Mouse (Mus musculus): ENCODE data around the gene Chd1l. TPM values are rescaled to one million over a fixed set of nuclear protein-coding genes. Genes with fewer than 3 reads are reported as not detected.

Chd1l gene
- total and polyA plus RNA-seq, 3 experiments = 4.6 to 10.5 (median 9.8) TPM

DNA sequence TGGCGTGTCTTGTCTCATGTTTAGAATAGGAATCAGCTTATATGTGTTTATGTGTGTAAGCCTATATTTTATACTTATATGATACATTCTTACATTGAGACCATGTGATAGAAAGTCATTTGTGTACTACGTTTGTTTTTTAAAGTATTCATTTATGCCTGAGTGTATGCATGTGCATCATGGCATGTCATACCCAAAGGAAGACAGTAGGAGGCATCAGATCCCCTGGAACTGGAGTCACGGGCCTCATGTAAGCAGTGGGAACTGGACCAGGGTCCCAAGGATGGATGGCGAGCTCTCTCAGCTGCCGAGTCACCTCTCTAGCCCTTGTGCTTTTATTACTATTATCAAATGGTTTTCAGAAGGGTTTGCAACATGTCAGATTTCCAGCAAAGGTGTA is 74.3 kb downstream of the Chd1l start:
- H3K27ac ChIP-seq = no peak overlapping the region
- 86% methylated on average over 5 of the region's 5 CpGs for WGBS
- no peaks in the 10 kb centered on the region for H3K36me3 ChIP-seq (ENCODE audit: control insufficient read depth, insufficient read depth, low read length)
- intact Hi-C loops (cut with DNase I) = no loop called here
- no peaks in the 10 kb centered on the region for H3K79me2 ChIP-seq (replicated peaks; ENCODE audit: control insufficient read depth, insufficient read depth, low read length)
- DNase-seq = no peak
- H3K4me3 ChIP-seq = no peak overlapping the region
- no peaks in the 10 kb centered on the region for H3K4me1 ChIP-seq (ENCODE audit: control insufficient read depth, insufficient read depth, low read length)
- TF ChIP-seq POLR2A (IDR thresholded peaks at IDR 0.05; ENCODE audit: insufficient read depth, low read depth, low read length) = no peak
- no peak for TF ChIP-seq CTCF (IDR thresholded peaks at IDR 0.05)
- TF ChIP-seq EP300 (IDR thresholded peaks at IDR 0.05; ENCODE audit: insufficient read depth, low read depth, low read length) = no peak
- no peak overlapping the region for H3K9ac ChIP-seq (ENCODE audit: low read depth, low read length)
- no peaks in the 10 kb centered on the region for H3K27me3 ChIP-seq (ENCODE audit: control insufficient read depth, insufficient read depth, low read length)

DNA sequence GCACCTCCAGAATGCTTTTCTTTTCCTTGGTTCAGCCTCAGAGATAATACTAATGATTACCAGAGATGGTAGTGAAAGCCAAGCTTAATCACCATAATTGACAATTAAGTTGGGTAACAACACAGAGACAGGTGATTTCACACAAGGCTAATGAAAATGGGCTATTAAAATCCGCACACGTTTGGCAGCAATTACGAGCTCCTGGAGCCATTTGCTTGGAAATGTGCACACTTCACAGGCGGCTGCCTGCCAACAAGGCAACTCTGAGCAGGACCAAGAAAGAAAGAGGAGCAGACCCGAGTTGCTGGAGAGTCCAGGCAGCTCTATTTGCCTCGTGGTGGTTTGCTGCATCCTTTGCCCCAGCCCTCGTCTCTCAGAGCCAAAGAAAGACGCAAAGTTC is 84.5 kb downstream of the Chd1l start:
- H3K27me3 ChIP-seq (ENCODE audit: control insufficient read depth, insufficient read depth, low read length) = no peaks in the 10 kb centered on the region
- H3K36me3 ChIP-seq (ENCODE audit: control insufficient read depth, insufficient read depth, low read length) = no peaks in the 10 kb centered on the region
- WGBS = 80% methylated on average over 8 of the region's 8 CpGs
- intact Hi-C loops (cut with DNase I) = no loop called here
- H3K4me3 ChIP-seq = no peak overlapping the region
- no peak overlapping the region for H3K9ac ChIP-seq (ENCODE audit: low read depth, low read length)
- TF ChIP-seq CTCF (IDR thresholded peaks at IDR 0.05) (no peak), EP300 (IDR thresholded peaks at IDR 0.05; ENCODE audit: insufficient read depth, low read depth, low read length) (no peak), POLR2A (IDR thresholded peaks at IDR 0.05; ENCODE audit: insufficient read depth, low read depth, low read length) (no peak)
- H3K27ac ChIP-seq = no peak overlapping the region
- DNase-seq = no peak
- no peaks in the 10 kb centered on the region for H3K79me2 ChIP-seq (replicated peaks; ENCODE audit: control insufficient read depth, insufficient read depth, low read length)
- no peaks in the 10 kb centered on the region for H3K4me1 ChIP-seq (ENCODE audit: control insufficient read depth, insufficient read depth, low read length)

DNA sequence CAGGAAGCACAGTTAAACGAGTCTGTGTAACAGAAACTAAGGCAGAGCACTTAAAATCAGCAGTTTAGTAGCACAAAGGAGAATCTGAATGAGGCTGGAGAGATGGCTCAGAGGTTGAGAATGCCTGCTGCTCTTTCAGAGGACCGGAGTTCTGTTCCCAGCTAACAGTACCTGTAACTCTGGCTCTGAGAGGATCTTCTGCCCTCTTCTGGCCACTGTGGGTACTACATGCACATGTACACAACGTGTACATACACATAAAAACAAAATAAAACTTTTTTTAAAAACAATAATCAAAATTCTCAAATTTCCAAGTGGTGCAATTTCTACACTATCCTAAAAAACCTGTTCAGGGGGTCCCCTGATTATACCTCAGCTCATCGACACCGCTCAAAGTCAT is 85.2 kb downstream of the Chd1l start:
- Histone ChIP-seq H3K9ac (ENCODE audit: low read depth, low read length) (no peak overlapping the region), H3K4me3 (no peak overlapping the region), H3K79me2 (replicated peaks; ENCODE audit: control insufficient read depth, insufficient read depth, low read length) (no peaks in the 10 kb centered on the region), H3K27me3 (ENCODE audit: control insufficient read depth, insufficient read depth, low read length) (no peaks in the 10 kb centered on the region), H3K36me3 (ENCODE audit: control insufficient read depth, insufficient read depth, low read length) (no peaks in the 10 kb centered on the region), H3K4me1 (ENCODE audit: control insufficient read depth, insufficient read depth, low read length) (no peaks in the 10 kb centered on the region), H3K27ac (no peak overlapping the region)
- DNase-seq = no peak
- intact Hi-C loops (cut with DNase I) = no loop called here
- 80% methylated on average over 5 of the region's 5 CpGs for WGBS
- TF ChIP-seq EP300 (IDR thresholded peaks at IDR 0.05; ENCODE audit: insufficient read depth, low read depth, low read length) = no peak
- no peak for TF ChIP-seq POLR2A (IDR thresholded peaks at IDR 0.05; ENCODE audit: insufficient read depth, low read depth, low read length)
- peak; percentile 74 for TF ChIP-seq CTCF (IDR thresholded peaks at IDR 0.05)

DNA sequence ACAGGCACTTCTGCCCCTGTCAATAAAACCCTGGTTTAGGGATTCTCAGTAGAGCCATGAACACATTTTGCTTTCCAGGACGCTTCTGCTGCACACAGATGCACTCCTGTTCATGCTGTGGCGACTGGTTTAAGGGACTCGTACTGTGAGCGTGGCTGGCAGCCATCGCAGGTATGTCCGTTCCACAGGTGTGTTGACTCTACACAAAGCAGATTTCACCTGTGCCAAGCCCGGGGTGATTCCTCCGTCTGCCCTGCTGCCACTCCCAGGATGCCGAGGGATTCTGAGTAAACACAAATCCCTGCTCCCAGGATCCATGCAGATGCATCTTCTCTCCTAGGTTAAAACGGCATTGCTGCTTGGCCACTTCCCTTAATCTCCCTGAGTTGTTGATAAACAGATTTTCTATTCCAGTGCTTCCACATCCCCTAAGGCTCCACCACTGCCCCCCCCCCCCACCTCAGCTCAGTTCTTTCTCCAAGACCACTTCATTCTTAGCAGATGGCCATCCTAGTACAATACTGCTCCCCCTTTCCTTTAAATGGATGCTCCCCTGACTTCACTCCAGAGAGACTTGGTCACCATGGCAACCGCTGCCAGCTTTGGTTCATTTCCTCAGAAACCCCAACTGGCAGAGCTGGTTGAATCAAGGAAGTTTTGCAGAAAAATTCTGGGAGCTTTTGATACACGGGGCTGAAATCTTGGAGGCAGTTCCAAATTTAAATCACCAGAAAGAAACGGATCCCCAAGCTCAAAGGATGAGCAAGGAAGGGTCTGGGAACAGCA is 87.9 kb downstream of the Chd1l start:
- H3K27ac ChIP-seq = no peak overlapping the region
- H3K36me3 ChIP-seq (ENCODE audit: control insufficient read depth, insufficient read depth, low read length) = no peaks in the 10 kb centered on the region
- intact Hi-C loops (cut with DNase I) = no loop called here
- H3K79me2 ChIP-seq (replicated peaks; ENCODE audit: control insufficient read depth, insufficient read depth, low read length) = no peaks in the 10 kb centered on the region
- H3K27me3 ChIP-seq (ENCODE audit: control insufficient read depth, insufficient read depth, low read length) = no peaks in the 10 kb centered on the region
- no peaks in the 10 kb centered on the region for H3K4me1 ChIP-seq (ENCODE audit: control insufficient read depth, insufficient read depth, low read length)
- WGBS = 75% methylated on average over 13 of the region's 13 CpGs
- no peak overlapping the region for H3K4me3 ChIP-seq
- no peak overlapping the region for H3K9ac ChIP-seq (ENCODE audit: low read depth, low read length)
- no peak for DNase-seq
- TF ChIP-seq CTCF (IDR thresholded peaks at IDR 0.05) (no peak), POLR2A (IDR thresholded peaks at IDR 0.05; ENCODE audit: insufficient read depth, low read depth, low read length) (no peak)

DNA sequence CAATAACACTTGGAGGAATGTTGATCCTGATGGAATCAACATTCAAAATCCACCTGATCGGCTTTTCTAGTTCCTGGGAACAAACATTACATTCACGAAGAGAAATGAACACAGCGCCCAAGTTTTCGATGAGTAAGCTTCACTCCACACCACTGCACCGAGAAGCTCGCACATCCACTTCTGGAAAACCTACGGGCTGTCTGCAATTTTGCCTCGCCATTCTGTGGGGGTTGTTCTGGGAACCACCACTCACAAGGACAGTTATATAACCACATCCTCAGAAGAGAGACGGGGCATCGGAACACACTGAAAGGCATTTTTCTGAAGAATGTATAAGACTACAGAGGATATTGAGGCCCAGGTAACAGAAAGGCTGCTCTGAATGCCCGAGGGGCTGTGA is 90.1 kb downstream of the Chd1l start:
- WGBS = 91% methylated on average over 11 of the region's 11 CpGs
- Histone ChIP-seq H3K36me3 (ENCODE audit: control insufficient read depth, insufficient read depth, low read length) (no peaks in the 10 kb centered on the region), H3K27me3 (ENCODE audit: control insufficient read depth, insufficient read depth, low read length) (no peaks in the 10 kb centered on the region), H3K79me2 (replicated peaks; ENCODE audit: control insufficient read depth, insufficient read depth, low read length) (no peaks in the 10 kb centered on the region), H3K4me1 (ENCODE audit: control insufficient read depth, insufficient read depth, low read length) (no peaks in the 10 kb centered on the region), H3K9ac (ENCODE audit: low read depth, low read length) (no peak overlapping the region), H3K4me3 (no peak overlapping the region), H3K27ac (no peak overlapping the region)
- no peak for DNase-seq
- intact Hi-C loops (cut with DNase I) = no loop called here
- no peak for TF ChIP-seq EP300 (IDR thresholded peaks at IDR 0.05; ENCODE audit: insufficient read depth, low read depth, low read length)
- no peak for TF ChIP-seq CTCF (IDR thresholded peaks at IDR 0.05)
- TF ChIP-seq POLR2A (IDR thresholded peaks at IDR 0.05; ENCODE audit: insufficient read depth, low read depth, low read length) = no peak

DNA sequence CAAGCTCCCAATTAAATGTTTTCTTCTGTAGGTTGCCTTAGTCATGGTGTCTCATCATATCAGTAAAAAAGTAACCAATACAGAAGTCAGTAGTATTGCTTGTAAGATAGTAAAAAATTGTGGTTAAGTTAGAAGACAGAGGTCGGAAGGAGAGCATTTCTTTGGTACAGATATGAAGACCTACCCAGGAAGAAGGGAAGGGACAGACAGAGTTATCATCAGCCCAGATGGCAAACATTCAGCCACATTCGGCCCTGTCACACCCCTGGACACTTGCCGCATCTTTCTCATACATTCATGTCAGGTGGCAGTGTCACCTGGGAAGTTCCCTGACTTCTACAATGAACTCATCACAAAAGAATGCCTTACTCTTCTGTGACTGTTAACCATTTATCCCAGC is 97.7 kb downstream of the Chd1l start:
- no peak overlapping the region for H3K27ac ChIP-seq
- no peak for TF ChIP-seq CTCF (IDR thresholded peaks at IDR 0.05)
- no peak for TF ChIP-seq POLR2A (IDR thresholded peaks at IDR 0.05; ENCODE audit: insufficient read depth, low read depth, low read length)
- no peak for TF ChIP-seq EP300 (IDR thresholded peaks at IDR 0.05; ENCODE audit: insufficient read depth, low read depth, low read length)
- 77% methylated on average over 3 of the region's 3 CpGs for WGBS
- intact Hi-C loops (cut with DNase I) = no loop called here
- H3K9ac ChIP-seq (ENCODE audit: low read depth, low read length) = no peak overlapping the region
- H3K36me3 ChIP-seq (ENCODE audit: control insufficient read depth, insufficient read depth, low read length) = no peaks in the 10 kb centered on the region
- DNase-seq = no peak
- no peaks in the 10 kb centered on the region for H3K79me2 ChIP-seq (replicated peaks; ENCODE audit: control insufficient read depth, insufficient read depth, low read length)
- H3K4me3 ChIP-seq = no peak overlapping the region
- no peaks in the 10 kb centered on the region for H3K4me1 ChIP-seq (ENCODE audit: control insufficient read depth, insufficient read depth, low read length)
- no peaks in the 10 kb centered on the region for H3K27me3 ChIP-seq (ENCODE audit: control insufficient read depth, insufficient read depth, low read length)

Other genes starting within 250 kb of the Chd1l start
- gene Olfr1402, start 188.2 kb downstream of the Chd1l start, total RNA-seq (2021) = not detected
- not detected in 2 replicates for gene Olfr1402, start 188.2 kb downstream of the Chd1l start, polyA plus RNA-seq (2012; rRNA removed)
- 10 to 100 TPM; 13.6 to 15.0 TPM for gene Fmo5, start 18.6 kb upstream of the Chd1l start, total RNA-seq (2021)
- gene Fmo5, start 18.6 kb upstream of the Chd1l start, polyA plus RNA-seq (2012; rRNA removed) = 7.4 and 12.7 TPM in 2 replicates
- gene Prkab2, start 48.0 kb upstream of the Chd1l start, total RNA-seq (2021) = 10 to 100 TPM; 20.2 to 20.6 TPM
- gene Prkab2, start 48.0 kb upstream of the Chd1l start, polyA plus RNA-seq (2012; rRNA removed) = 21.6 and 45.2 TPM in 2 replicates
- gene Gm17651, start 64.5 kb upstream of the Chd1l start, total RNA-seq (2021) = not detected
- not detected in 2 replicates for gene Gm17651, start 64.5 kb upstream of the Chd1l start, polyA plus RNA-seq (2012; rRNA removed)